Comparison of ENCODE assay signal across 12 mouse cellular contexts in genomic region chr2:128189691-128190090, GRCm38 (mm10).
DNase-seq lines count a peak whose midpoint lies in the region; ATAC-seq and TF ChIP-seq lines count a peak whose summit lies in the region.
"Had no signal": no experiment of that assay in that cellular context is flagged by ENCODE, and none has a peak within 500 bp of the region (broad histone marks: within the 10 kb centered on the region; RNA-seq: fewer than 3 reads in every experiment).

No protein-coding gene starts in this region.

- intact Hi-C loops in gastrocnemius, postnatal 14 days (cut with DNase I; ENCODE audit: low total_unique reads), result no loop called here
- intact Hi-C loops in left cerebral cortex, postnatal 10 days (cut with DNase I), result no loop called here

- H3K4me3 ChIP-seq in lung, embryonic 14.5 days (ENCODE audit: low read depth, low read length), result no peak overlapping the region
- no peak overlapping the region for H3K4me3 ChIP-seq in forebrain, postnatal 0 days (ENCODE audit: low read depth, low read length)
- H3K4me3 ChIP-seq: midbrain, embryonic 15.5 days had no signal

- H3K36me3 ChIP-seq in lung, embryonic 14.5 days (ENCODE audit: insufficient read depth), result no peaks in the 10 kb centered on the region
- H3K36me3 ChIP-seq in forebrain, postnatal 0 days (ENCODE audit: insufficient read depth), result no peaks in the 10 kb centered on the region
- H3K36me3 ChIP-seq: midbrain, embryonic 15.5 days had no signal

- H3K27ac ChIP-seq in lung, embryonic 14.5 days (ENCODE audit: low read depth), result no peak overlapping the region
- H3K27ac ChIP-seq in forebrain, postnatal 0 days (ENCODE audit: low read depth, low read length), result no peak overlapping the region
- H3K27ac ChIP-seq: midbrain, embryonic 15.5 days had no signal

- no peaks in the 10 kb centered on the region for H3K4me1 ChIP-seq in lung, embryonic 14.5 days (ENCODE audit: insufficient read depth)
- no peaks in the 10 kb centered on the region for H3K4me1 ChIP-seq in forebrain, postnatal 0 days (ENCODE audit: insufficient read depth)
- H3K4me1 ChIP-seq: midbrain, embryonic 15.5 days had no signal

- no peak for ATAC-seq in lung, embryonic 14.5 days (ENCODE audit: insufficient read depth)
- peak; percentile 68 for ATAC-seq in megakaryocyte, adult 5-6 weeks (ENCODE audit: poor library complexity, severe bottlenecking)
- ATAC-seq in forebrain, postnatal 0 days, result no peak
- ATAC-seq: midbrain, embryonic 15.5 days; Patski had no signal

- H3K9ac ChIP-seq in lung, embryonic 14.5 days, result no peak overlapping the region
- no peak overlapping the region for H3K9ac ChIP-seq in forebrain, postnatal 0 days
- H3K9ac ChIP-seq: midbrain, embryonic 15.5 days had no signal

- 34% methylated on average over 10 of the region's 10 CpGs for WGBS in lung, embryonic 14.5 days
- 78% methylated on average over 10 of the region's 10 CpGs for WGBS in forebrain, postnatal 0 days

- H3K9me3 ChIP-seq in lung, embryonic 14.5 days (ENCODE audit: low read depth, low read length), result no peaks in the 10 kb centered on the region
- H3K9me3 ChIP-seq in forebrain, postnatal 0 days (ENCODE audit: low read length), result no peaks in the 10 kb centered on the region
- H3K9me3 ChIP-seq: midbrain, embryonic 15.5 days had no signal

- no peak for TF ChIP-seq CTCF in lung, embryonic 14.5 days (IDR thresholded peaks at IDR 0.05; ENCODE audit: low read depth)
- no peak for TF ChIP-seq CTCF in forebrain, postnatal 0 days (IDR thresholded peaks at IDR 0.05; ENCODE audit: low read depth)

- no peaks in the 10 kb centered on the region for H3K27me3 ChIP-seq in lung, embryonic 14.5 days (ENCODE audit: insufficient read depth, low read length)
- H3K27me3 ChIP-seq in forebrain, postnatal 0 days (ENCODE audit: insufficient read depth, low read length), result no peaks in the 10 kb centered on the region
- H3K27me3 ChIP-seq: midbrain, embryonic 15.5 days; Patski had no signal

- H3K4me2 ChIP-seq in lung, embryonic 14.5 days, result 0 out of 2 replicates have a peak overlapping the region, but pooled peaks have one; percentile 23
- H3K4me2 ChIP-seq in forebrain, postnatal 0 days (ENCODE audit: low read depth), result no peak overlapping the region
- H3K4me2 ChIP-seq: heart, embryonic 11.5 days; midbrain, embryonic 15.5 days had no signal

- DNase-seq in lung, embryonic 14.5 days, result no peak
- no peak for DNase-seq in lung, postnatal 25 days (ENCODE audit: low spot score)
- peak; percentile 45 for DNase-seq in T-cell, adult 2 months (ENCODE audit: low spot score)
- peak; percentile 77 for DNase-seq in forelimb bud, embryonic 11.5 days (ENCODE audit: low read depth, low spot score)
- DNase-seq in gastrocnemius, postnatal 14 days, result no peak
- DNase-seq in left cerebral cortex, postnatal 10 days (ENCODE audit: extremely low spot score in 1 of 2, low spot score in 2 of 2), result no peak
- DNase-seq in forebrain, postnatal 0 days, result no peak
- DNase-seq: right cerebral cortex, adult 18-20 months had no signal

Comparison
In these comparisons a context has a peak if more than half of its experiments do, and no peak if none do; other contexts are left out.
1. DNase-seq: peak in T-cell, adult 2 months (single experiment) and forelimb bud, embryonic 11.5 days (single experiment); none in lung, embryonic 14.5 days (single experiment), lung, postnatal 25 days (single experiment), gastrocnemius, postnatal 14 days (single experiment), left cerebral cortex, postnatal 10 days (0 of 2) and forebrain, postnatal 0 days (single experiment).